Mouse (Mus musculus): ENCODE measurements around the gene Rel.

The Rel gene

GRCm38 (mm10) chr11:23744352-23744751 is 26.4 kb downstream of the Rel start:
- DNase-seq (ENCODE audit: low spot score): no peak

DNA sequence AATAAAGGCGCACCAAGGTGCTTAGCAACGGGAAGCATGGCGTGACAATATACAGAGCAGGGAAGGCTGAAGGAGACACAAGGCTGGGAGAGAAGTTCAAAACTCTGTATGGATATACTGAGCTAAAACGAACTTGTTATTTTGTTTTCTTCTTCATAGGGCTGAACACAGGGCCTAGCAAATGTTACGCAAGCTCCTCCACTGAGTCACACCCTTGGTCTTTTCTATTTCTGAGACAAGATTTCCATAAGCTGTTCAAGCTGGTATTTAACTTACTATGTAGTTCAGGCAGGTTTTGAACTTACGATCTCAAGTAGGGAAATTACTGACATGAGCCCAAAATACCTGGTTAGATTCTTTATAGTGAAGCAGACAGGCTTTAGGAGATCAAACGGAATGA is 29.4 kb downstream of the Rel start:
- no peak for DNase-seq (ENCODE audit: low spot score)

DNA sequence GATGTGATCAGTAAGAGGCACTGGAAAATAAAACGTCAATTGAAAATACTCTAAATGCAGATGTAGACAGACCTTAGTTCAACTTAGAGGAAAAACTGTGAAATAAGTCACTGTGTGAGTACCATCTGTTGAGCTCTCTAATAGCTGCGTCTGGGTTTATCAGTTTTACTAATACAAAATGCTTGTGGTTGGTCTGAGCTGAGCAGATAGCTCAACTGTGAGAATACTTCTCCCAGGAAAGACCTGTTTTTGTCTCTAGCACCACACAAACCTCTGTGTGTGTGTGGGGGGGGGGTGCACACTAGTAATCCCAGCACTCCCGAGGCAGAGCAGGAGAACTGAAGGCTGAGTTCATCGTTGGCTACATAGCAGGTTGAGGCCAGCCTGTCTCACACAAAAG is 29.9 kb downstream of the Rel start:
- no peak for DNase-seq (ENCODE audit: low spot score)

GRCm38 (mm10) chr11:23735820-23736470 is 34.8 kb downstream of the Rel start:
- DNase-seq (ENCODE audit: low spot score): peak; percentile 15

DNA sequence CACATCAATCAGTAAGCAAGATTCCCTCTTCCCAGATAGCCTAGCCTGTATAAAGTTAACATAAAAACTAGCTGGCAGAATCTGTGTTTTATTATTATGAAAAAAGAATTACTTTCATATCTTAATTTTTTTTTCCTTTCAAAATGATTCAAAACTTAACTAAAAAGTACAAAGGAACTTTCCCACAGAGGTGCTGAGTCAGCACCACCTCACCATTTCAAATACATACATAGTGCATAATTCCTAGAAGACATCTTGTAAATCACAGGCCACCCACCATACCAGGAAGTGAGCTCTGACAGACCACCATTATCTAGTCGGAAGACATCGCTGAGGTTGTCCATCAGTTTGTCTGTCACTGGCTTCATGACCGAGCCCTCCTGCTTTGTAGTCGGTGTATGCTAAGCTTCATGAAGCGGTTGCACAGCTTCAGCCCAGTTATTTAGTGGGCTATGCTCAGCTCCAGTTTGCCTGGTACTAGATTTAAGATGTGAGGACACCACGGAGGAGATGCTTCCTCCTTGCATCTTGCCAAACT is 36.0 kb downstream of the Rel start:
- DNase-seq (ENCODE audit: low spot score): no peak

DNA sequence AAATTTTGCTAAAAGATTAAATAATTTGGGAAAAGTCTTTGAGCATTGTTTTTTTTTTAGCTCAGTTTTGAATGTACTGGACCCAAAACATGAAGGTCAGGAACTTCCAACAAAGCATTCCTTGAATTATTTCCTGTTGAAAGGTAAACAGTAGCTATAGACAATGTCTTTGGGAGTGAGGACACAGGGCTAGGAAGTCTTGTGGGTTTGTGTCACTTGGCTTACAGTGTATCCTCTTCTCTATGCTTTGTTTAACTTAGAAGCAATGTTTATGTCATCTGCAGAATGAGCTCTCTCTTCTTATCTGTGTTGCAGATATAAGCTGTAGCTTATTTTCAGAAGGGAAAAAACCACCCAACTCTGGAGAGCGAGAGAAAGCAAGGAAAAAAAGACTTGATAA is 37.9 kb downstream of the Rel start:
- no peak for DNase-seq (ENCODE audit: low spot score)

DNA sequence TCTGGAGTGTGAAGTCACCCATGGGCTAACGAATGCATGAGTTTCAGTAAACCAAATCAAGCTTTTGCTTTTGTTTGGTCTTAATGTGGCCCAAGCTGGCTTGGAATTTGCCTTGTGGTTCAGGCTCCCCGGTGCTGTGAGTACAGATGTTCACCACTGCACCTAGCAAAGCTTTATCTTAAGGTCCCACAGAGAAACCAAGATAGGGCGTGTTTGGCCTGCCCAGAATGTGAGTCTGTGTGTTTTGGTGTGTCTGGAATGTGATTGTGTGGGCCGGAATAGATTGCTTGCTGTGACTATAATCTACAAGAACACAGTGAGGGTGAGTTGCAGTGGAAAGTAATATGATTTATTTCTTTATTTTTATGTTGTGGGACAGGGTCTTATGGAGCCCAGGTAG is 40.6 kb downstream of the Rel start:
- DNase-seq (ENCODE audit: low spot score): no peak

DNA sequence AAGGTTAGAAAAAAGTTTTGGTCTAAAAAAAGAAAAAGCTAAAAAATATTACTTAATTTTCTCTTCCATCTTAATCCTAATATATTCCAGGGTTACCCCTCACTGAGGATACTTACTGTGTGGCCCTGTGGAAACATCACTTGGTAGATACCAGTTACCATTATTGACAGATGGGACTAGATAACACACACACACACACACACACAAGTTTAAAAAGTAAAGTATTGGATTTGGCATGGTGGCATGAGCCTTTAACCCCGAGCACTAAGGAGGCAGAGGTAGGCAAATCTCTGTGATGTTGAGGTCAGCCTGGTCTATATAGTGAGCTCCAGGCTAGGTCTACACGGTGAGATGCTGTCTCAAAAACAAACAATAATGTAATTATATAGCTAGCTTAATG is 42.6 kb downstream of the Rel start:
- DNase-seq (ENCODE audit: low spot score): no peak

DNA sequence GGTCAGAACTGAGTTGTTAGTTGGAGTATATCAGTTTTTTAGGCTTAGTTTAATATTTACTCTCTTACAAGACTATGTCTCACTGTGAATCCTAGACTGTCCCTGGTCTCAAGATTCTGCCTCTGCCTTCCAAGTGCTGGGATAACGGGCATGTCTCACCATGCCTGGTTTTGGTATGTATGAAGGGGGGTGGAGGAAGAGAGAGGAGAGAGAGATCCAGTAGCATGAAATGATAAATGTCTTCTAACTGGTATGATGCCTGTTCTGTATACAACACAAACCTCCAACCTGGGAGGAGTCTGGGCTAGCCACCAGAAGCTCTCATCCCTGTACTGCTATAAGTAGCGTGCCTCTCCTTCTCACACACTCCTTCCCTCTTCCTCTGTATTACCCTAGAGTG is 44.3 kb downstream of the Rel start:
- no peak for DNase-seq (ENCODE audit: low spot score)

DNA sequence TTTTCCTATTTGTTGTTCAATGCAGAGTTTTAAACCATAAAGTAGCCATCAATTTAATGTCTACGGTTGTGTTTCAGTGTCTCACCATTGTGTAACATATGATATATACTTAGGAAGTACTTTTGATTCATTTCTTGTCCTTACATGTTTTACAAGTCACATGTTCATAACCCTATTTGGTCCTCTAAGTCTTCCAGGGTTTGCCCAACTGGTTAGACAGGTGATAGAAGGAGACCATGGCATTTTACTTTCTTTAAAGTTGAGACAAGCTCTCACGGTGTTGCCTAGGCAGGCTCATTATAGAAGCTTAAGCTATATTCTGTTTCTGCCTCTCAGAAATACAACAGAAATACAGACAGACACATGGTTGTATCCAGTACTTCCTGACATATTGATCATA is 44.9 kb downstream of the Rel start:
- DNase-seq (ENCODE audit: low spot score): no peak

DNA sequence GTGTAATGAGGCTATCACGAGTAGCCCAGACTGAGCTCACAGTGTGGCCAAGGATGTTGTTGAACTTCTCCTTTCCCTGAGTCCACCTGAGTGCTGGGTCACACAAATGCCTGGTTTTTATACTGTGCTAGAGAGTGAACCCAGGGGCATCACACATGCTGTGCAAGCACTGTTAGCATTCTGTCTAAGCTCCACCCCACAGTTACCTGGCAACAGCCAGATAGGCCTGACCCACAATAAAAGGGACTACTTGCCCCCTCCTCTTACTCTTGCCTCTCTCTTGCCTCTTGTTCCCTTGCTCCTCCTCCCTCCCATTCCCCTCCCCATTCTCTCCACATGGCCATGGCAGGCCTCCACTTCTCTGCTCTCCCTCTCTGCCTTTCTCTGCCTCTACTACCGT is 48.4 kb downstream of the Rel start:
- no peak for DNase-seq (ENCODE audit: low spot score)

GRCm38 (mm10) chr11:23719825-23720224 is 50.9 kb downstream of the Rel start:
- no peak for DNase-seq (ENCODE audit: low spot score)

DNA sequence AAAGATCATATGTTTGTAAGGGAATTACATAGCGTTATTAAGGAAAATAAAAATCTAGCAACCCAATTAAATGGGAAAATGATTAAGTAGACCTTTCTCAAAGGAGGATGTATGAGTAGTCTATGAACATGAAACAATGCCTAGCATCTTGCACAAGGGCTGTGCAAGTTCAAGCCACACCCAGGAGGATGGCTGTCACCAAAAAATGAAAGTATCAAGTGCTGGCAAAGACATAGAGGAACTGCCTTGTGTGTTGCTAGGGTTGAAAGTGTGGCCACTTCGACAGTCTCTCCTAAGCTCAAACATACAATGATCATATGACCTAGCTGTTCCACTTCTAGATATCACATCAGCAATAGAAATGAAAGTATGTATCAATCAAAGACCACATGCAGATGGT is 51.9 kb downstream of the Rel start:
- no peak for DNase-seq (ENCODE audit: low spot score)

DNA sequence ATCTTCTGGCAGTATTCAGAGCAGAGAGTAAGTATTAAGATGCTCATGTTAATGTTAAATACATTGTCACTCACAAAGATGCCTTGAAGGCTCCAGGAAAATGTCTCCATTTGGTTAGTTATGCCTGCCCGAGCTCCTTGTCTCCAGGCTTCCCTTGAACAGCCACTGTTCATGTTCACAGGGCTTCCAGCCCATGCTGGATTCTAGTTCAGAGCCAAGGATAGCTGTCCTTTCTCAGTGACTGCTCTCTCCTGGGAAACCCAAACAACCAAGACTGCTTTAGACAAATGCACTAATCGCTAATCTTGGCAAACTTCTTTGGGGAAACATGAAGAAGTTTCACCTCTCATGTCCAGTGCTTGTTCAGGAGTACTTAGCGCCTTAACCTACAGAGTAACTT is 58.5 kb downstream of the Rel start:
- no peak for DNase-seq (ENCODE audit: low spot score)

GRCm38 (mm10) chr11:23704604-23705294 is 66.0 kb downstream of the Rel start:
- no peak for DNase-seq (ENCODE audit: low spot score)

GRCm38 (mm10) chr11:23701831-23702230 is 68.9 kb downstream of the Rel start:
- no peak for DNase-seq (ENCODE audit: low spot score)

DNA sequence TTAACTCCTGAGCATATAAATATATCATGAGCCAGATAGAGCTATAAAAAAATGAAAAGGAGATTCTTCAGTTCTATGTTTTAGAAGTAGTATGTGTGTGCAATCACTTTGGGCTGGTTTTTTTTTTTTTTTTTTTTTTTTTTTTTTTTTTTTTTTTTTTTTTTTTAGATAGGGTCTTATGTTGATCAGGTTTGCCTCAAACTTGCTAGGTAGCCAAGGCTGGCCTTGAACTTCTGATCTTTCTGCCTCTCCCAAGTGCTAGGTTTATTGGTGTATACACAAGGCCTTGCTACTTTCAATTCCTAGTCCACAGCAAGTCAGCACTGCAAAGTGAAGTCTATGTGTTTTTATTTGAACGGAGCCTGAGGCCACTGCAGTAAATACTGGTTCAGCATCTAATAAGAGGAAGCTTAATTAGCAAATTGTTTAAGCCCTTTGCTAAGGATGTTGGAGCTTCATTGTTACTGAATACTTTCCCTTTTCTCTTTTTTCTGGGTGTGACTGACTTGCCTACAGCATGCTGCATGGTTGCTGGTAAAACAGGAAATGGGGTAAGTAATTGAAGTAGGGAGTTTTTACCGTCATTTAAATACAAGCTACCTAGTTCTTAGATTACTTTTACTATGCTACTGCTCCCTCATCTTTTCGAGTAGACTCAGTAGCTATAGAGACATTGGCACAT is 71.2 kb downstream of the Rel start:
- no peak for DNase-seq (ENCODE audit: low spot score)

- no peak for DNase-seq (ENCODE audit: low spot score)
These were observed 72.2 kb downstream of the Rel start for GRCm38 (mm10) chr11:23698526-23698925.

DNA sequence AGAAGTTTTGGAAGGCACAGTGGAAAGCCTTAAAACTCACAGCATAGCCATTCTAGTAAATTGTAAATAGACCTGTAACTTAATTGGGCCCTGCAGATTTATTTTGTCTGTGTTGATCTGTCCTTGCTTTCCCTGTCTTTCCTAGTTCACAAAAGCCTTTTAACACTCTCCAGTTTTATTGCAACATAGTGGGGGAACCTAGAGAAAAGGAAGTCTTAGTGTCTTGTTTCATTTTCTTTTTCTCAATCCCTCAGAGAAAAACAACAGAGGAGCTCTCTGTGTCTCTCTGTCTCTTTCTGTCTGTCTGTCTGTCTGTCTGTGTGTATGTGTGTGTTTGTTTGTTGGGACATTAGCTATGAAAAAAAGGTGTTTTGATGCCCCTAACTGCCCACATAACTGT is 74.9 kb downstream of the Rel start:
- DNase-seq (ENCODE audit: low spot score): no peak

DNA sequence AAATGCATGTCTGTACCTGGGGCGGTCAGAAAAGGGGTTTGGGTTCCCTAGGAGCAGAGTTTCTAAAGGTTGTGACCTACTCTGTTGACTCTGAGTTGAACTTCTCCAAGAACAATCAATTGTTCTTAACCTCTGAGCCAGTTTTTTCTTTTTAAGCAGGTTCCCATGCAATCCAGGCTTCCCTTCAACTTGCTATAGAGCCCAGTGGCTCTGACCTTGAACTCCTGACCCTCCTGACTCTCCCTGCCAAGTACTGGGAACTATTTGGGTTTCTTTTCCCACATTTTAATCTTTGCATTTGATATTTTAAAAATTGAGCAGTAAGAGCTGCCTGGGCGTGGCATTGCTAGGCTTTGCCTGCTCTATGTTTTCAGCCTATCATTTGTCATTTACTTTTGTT is 77.5 kb downstream of the Rel start:
- no peak for DNase-seq (ENCODE audit: low spot score)

DNA sequence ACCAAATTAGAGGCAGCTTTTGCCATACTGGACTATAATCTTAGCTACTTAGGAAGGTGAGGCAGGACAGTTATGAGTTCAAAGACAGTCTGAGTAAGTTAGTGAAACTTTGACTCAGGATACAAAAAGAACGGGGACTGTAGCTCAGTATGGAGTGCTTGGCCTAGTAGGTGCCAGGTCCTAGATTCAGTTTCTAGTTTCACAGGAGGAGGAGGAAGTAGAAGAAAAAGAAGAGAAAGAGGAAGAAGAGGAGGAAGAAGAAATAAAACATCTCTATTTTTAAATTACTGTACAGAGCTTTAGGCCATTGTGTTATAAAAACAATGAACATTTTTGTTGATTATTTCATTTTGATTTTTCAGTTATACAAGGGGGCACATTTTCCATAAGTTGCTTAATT is 82.7 kb downstream of the Rel start:
- DNase-seq (ENCODE audit: low spot score): no peak

Measured in layer of hippocampus, adult 9-10 months (tissue).